Mouse (Mus musculus): ENCODE measurements around the gene Hist2h3c2.

DNA sequence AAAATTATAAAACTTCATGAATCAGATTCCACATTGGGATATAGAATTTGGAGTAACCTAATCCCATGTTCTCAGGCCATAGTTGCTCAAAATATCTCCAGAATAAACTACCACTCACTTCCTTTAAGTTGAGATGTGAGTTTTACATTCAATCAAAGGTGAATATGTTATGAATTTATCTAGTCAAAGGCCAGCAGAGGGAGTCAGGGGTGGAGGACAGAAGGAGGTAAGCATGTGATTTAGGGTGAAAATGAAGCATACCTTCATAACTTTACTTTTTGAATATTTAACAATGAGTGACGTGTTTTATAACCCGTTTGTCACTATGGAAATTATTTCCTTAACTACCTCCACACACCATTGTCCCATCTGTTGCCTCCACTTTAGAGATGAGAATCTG, 4.0 kb downstream of the Hist2h3c2 start:
- TF ChIP-seq POLR2A (IDR thresholded peaks at IDR 0.05; ENCODE audit: borderline replicate concordance, low read depth, low read length) (no peak), CTCF (IDR thresholded peaks at IDR 0.05; ENCODE audit: low read depth, low read length) (no peak)
